Mouse (Mus musculus): Measurements from ENCODE around the gene Oit1. TPM values are rescaled to one million over a fixed set of nuclear protein-coding genes. Genes with fewer than 3 reads are reported as not detected.

Gene Oit1
- polyA plus RNA-seq, 1 experiment = not detected

DNA sequence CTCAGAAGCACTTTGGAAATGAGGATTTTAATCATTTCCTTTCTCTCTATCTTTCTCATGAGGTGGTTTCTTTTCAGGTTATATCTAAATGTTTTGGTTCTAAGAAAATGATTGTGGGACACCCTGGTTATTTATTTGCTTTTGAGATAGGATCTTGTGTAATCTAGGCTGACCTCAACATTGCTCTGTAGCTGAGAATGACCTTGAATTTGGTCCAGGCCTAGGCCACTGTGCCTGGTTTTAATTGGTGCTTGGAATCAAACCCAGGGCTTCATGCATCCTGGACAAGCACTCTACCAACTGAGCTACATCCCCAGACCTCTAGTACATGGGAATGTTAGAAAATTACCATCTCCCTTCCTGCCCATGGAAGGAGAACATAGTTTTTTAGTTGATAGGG, 74.5 kb downstream of the Oit1 start:
- Histone ChIP-seq H3K27me3 (ENCODE audit: control insufficient read depth, insufficient read depth, low read length, poor library complexity, severe bottlenecking) (no peaks in the 10 kb centered on the region), H3K9ac (ENCODE audit: low read depth, poor library complexity, severe bottlenecking) (no peak overlapping the region), H3K4me1 (ENCODE audit: control insufficient read depth, insufficient read depth, low read length) (no peaks in the 10 kb centered on the region), H3K9me3 (replicated peaks; ENCODE audit: control insufficient read depth, insufficient read depth, low read length, poor library complexity, severe bottlenecking) (no peaks in the 10 kb centered on the region), H3K36me3 (ENCODE audit: control insufficient read depth, insufficient read depth, low read length, poor library complexity, severe bottlenecking) (no peaks in the 10 kb centered on the region), H3K4me3 (ENCODE audit: low read depth, low read length) (no peak overlapping the region), H3K27ac (ENCODE audit: insufficient read depth, low read length) (no peak overlapping the region)
- TF ChIP-seq EP300 (IDR thresholded peaks at IDR 0.05; ENCODE audit: insufficient read depth, low read depth, low read length) (no peak), POLR2A (IDR thresholded peaks at IDR 0.05; ENCODE audit: insufficient read depth, low read length) (no peak), CTCF (IDR thresholded peaks at IDR 0.05; ENCODE audit: low read depth, low read length) (no peak)

DNA sequence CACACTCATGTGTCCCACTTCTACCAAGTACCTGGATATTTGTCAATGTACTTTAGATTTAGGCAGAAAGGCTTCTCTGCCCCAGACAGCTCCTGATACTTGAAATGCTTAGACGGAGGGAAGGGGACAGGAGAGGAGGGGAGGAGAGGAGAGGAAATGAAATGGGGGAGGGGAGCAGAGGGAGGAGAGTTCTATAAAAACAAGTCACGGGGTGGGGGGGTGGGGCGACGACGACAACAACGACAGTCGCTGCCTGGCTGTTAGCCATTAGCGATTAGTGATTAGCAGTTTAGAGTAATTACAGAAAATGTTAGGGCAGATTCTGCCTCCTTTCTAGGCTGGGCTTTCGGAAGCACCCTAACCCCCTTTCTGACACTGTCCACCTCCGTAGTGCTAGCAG, 75.9 kb downstream of the Oit1 start:
- Histone ChIP-seq H3K4me1 (ENCODE audit: control insufficient read depth, insufficient read depth, low read length) (no peaks in the 10 kb centered on the region), H3K9me3 (replicated peaks; ENCODE audit: control insufficient read depth, insufficient read depth, low read length, poor library complexity, severe bottlenecking) (no peaks in the 10 kb centered on the region), H3K27ac (ENCODE audit: insufficient read depth, low read length) (no peak overlapping the region), H3K9ac (ENCODE audit: low read depth, poor library complexity, severe bottlenecking) (no peak overlapping the region), H3K4me3 (ENCODE audit: low read depth, low read length) (no peak overlapping the region), H3K36me3 (ENCODE audit: control insufficient read depth, insufficient read depth, low read length, poor library complexity, severe bottlenecking) (no peaks in the 10 kb centered on the region), H3K27me3 (ENCODE audit: control insufficient read depth, insufficient read depth, low read length, poor library complexity, severe bottlenecking) (no peaks in the 10 kb centered on the region)
- no peak for TF ChIP-seq CTCF (IDR thresholded peaks at IDR 0.05; ENCODE audit: low read depth, low read length)

GRCm38 (mm10) chr14:8300281-8300680, 78.3 kb downstream of the Oit1 start:
- H3K9me3 ChIP-seq (replicated peaks; ENCODE audit: control insufficient read depth, insufficient read depth, low read length, poor library complexity, severe bottlenecking) = no peaks in the 10 kb centered on the region
- H3K27me3 ChIP-seq (ENCODE audit: control insufficient read depth, insufficient read depth, low read length, poor library complexity, severe bottlenecking) = no peaks in the 10 kb centered on the region
- H3K27ac ChIP-seq (ENCODE audit: insufficient read depth, low read length) = no peak overlapping the region
- no peak overlapping the region for H3K4me3 ChIP-seq (ENCODE audit: low read depth, low read length)
- H3K9ac ChIP-seq (ENCODE audit: low read depth, poor library complexity, severe bottlenecking) = no peak overlapping the region
- TF ChIP-seq POLR2A (IDR thresholded peaks at IDR 0.05; ENCODE audit: insufficient read depth, low read length) (no peak), CTCF (IDR thresholded peaks at IDR 0.05; ENCODE audit: low read depth, low read length) (peak; percentile 76)
- H3K36me3 ChIP-seq (ENCODE audit: control insufficient read depth, insufficient read depth, low read length, poor library complexity, severe bottlenecking) = no peaks in the 10 kb centered on the region
- H3K4me1 ChIP-seq (ENCODE audit: control insufficient read depth, insufficient read depth, low read length) = no peaks in the 10 kb centered on the region

Other genes with a start within 250 kb of the Oit1 start
- 167 and 168 TPM in 2 replicates for gene Pdhb, start 205.7 kb downstream of the Oit1 start, polyA plus RNA-seq (2011; ENCODE audit: insufficient read depth, insufficient read length, low read depth, missing spikeins)
- 35.6 and 36.7 TPM in 2 replicates for gene Kctd6, start 164.6 kb downstream of the Oit1 start, polyA plus RNA-seq (2011; ENCODE audit: insufficient read depth, insufficient read length, low read depth, missing spikeins)
- gene Acox2, start 119.4 kb downstream of the Oit1 start, polyA plus RNA-seq (2011; ENCODE audit: insufficient read depth, insufficient read length, low read depth, missing spikeins) = not detected in 2 replicates
- gene Fam107a, start 60.7 kb downstream of the Oit1 start, polyA plus RNA-seq (2011; ENCODE audit: insufficient read depth, insufficient read length, low read depth, missing spikeins) = 0.69 and 1.2 TPM in 2 replicates